Mouse (Mus musculus): ENCODE data around the gene Fbxo47.

DNA sequence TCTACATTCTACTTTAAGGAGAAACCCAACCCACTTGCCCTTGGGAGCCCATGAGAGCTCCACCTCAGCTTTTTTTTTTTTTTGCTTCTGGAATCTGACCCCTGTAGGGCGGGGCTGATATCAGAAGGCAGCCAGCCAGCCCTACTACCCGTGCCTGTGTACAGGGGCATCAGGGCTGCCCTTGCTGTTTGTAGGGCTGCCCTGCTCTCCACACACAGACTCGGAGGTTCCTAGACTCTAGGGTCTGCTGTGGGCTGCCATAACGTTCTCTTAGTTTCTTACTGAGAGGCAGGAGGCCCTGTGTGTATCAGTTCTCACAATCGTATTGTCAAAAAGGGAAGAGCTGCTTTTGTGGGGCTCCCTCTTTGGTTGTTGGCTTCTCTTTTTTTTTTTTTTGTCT is 66.6 kb downstream of the Fbxo47 start:
- TF ChIP-seq CTCF (conservative IDR thresholded peaks at IDR 0.05; ENCODE audit: low read length) = no peak
- no peak for TF ChIP-seq NANOG (IDR thresholded peaks at IDR 0.05; ENCODE audit: borderline replicate concordance, low read length)
- TF ChIP-seq POU5F1 (IDR thresholded peaks at IDR 0.05; ENCODE audit: borderline replicate concordance, low read length) = no peak

Data from E14TG2a.4 (cell line).